Mouse (Mus musculus) thymus, adult 2 months (tissue): Measurements from ENCODE around the gene Mrpl48.

Source experiments
- CTCF ChIP-seq: fragments of 200-500 bp; IDR thresholded peaks from 2 replicates; pipeline ENCODE4 v1.5.1; 2012; ENCODE audit warnings: mild to moderate bottlenecking, control low read depth, low read length, moderate library complexity, borderline replicate concordance; ENCODE audit not compliant: control insufficient read depth, poor library complexity, insufficient read depth; ENCODE audit errors: extremely low read depth
- POLR2A ChIP-seq: fragments of 200-500 bp; IDR thresholded peaks from 2 replicates; pipeline ENCODE4 v1.6.1; 2012; ENCODE audit warnings: mild to moderate bottlenecking, low read length, control low read depth, moderate library complexity; ENCODE audit not compliant: control insufficient read depth, poor library complexity, insufficient read depth; ENCODE audit errors: extremely low read depth

- TF ChIP-seq CTCF (no peak), POLR2A (no peak)
These were observed at the start of gene Mrpl48 for GRCm38 (mm10) chr7:100608130-100608741.
